8 mouse cellular contexts compared by ENCODE assay signal in the genomic region with DNA sequence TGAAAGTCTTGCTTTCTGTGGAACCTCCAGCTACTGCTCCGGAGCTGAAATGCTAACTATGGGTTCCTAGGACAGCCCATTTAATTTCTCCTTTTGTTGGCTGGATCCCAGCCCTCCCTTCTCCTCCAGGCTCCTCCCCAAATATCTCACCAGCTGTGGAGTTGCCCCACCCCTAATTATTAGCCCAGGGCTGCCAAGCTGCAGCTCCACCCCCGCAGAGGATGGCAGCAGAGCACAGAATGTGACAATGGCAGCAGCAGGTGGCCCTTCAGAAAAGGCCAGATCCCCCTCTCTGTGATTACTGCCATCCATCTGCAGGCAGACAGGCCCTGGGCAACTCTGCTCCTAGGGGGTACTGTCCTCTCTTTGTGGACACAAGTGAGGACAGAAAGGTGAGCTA.
DNase-seq lines count a peak whose midpoint lies in the region; ATAC-seq and TF ChIP-seq lines count a peak whose summit lies in the region.

No protein-coding gene starts in this region.

- no peaks in the 10 kb centered on the region for H3K36me3 ChIP-seq in forebrain, embryonic 15.5 days
- no peaks in the 10 kb centered on the region for H3K36me3 ChIP-seq in liver, embryonic 14.5 days (replicated peaks; ENCODE audit: control insufficient read depth, insufficient read depth, low read depth)
- no peaks in the 10 kb centered on the region for H3K36me3 ChIP-seq in stomach, postnatal 0 days (ENCODE audit: control insufficient read depth, insufficient read depth, low read length)

- peaks cover 54% of the 10 kb centered on the region for H3K4me1 ChIP-seq in forebrain, embryonic 15.5 days
- H3K4me1 ChIP-seq in liver, embryonic 14.5 days (replicated peaks; ENCODE audit: control insufficient read depth in 2 of 2, insufficient read depth in 2 of 2, low read length in 1 of 2): peaks cover 4 to 17% of the 10 kb centered on the region in 2 experiments
- no peaks in the 10 kb centered on the region for H3K4me1 ChIP-seq in stomach, postnatal 0 days (replicated peaks; ENCODE audit: control insufficient read depth, insufficient read depth)

- intact Hi-C loops in left cerebral cortex, postnatal 4 days (cut with DNase I): no loop called here

- H3K4me3 ChIP-seq in forebrain, embryonic 15.5 days: no peak overlapping the region
- H3K4me3 ChIP-seq in liver, embryonic 14.5 days (ENCODE audit: insufficient read depth in 1 of 2, low read depth in 2 of 2, low read length in 2 of 2): no peak overlapping the region
- no peak overlapping the region for H3K4me3 ChIP-seq in stomach, postnatal 0 days (ENCODE audit: low read depth, low read length)

- DNase-seq in adrenal gland, adult (ENCODE audit: inconsistent age in 2 of 2, low spot score in 1 of 2): peak; percentile 56 to 74
- no peak for DNase-seq in adrenal gland, postnatal 4 days (ENCODE audit: low spot score in 2 of 2)
- DNase-seq in left cerebral cortex, postnatal 4 days: peak; percentile 73
- no peak for DNase-seq in left cerebral cortex, adult 18-20 months (ENCODE audit: low spot score in 2 of 2)
- DNase-seq in liver, embryonic 14.5 days (ENCODE audit: low read depth in 3 of 3, low spot score in 3 of 3): peak in 1 of 3 experiments; percentile 37
- DNase-seq in stomach, postnatal 0 days (ENCODE audit: low spot score): peak; percentile 30
- DNase-seq in urinary bladder, postnatal 10 days (ENCODE audit: low spot score): no peak

- ATAC-seq in forebrain, embryonic 15.5 days (replicated peaks): peak; percentile 73
- ATAC-seq in liver, embryonic 14.5 days (ENCODE audit: insufficient read depth): peak; percentile 67; the same call in 1 of the 2 replicates
- ATAC-seq in stomach, postnatal 0 days (ENCODE audit: low FRiP score, low TSS enrichment): peak; percentile 59

- no peak overlapping the region for H3K4me2 ChIP-seq in forebrain, embryonic 15.5 days (replicated peaks)
- H3K4me2 ChIP-seq in liver, embryonic 14.5 days (ENCODE audit: low read depth): no peak overlapping the region
- H3K4me2 ChIP-seq in stomach, postnatal 0 days (replicated peaks; ENCODE audit: low read depth): no peak overlapping the region

- 2% methylated on average over 2 of the region's 2 CpGs for WGBS in forebrain, embryonic 15.5 days
- 27% methylated on average over 2 of the region's 2 CpGs for WGBS in liver, embryonic 14.5 days (ENCODE audit: insufficient replicate concordance)
- WGBS in stomach, postnatal 0 days: 30% methylated on average over 2 of the region's 2 CpGs

- no peaks in the 10 kb centered on the region for H3K9me3 ChIP-seq in forebrain, embryonic 15.5 days
- H3K9me3 ChIP-seq in liver, embryonic 14.5 days (ENCODE audit: control insufficient read depth, low read length): no peaks in the 10 kb centered on the region
- H3K9me3 ChIP-seq in stomach, postnatal 0 days (ENCODE audit: control insufficient read depth, low read length): no peaks in the 10 kb centered on the region

- H3K9ac ChIP-seq in forebrain, embryonic 15.5 days (replicated peaks): no peak overlapping the region
- H3K9ac ChIP-seq in liver, embryonic 14.5 days (replicated peaks): no peak overlapping the region
- H3K9ac ChIP-seq in stomach, postnatal 0 days (ENCODE audit: low read length): no peak overlapping the region

- TF ChIP-seq EP300 in liver, embryonic 14.5 days (IDR thresholded peaks at IDR 0.05; ENCODE audit: low read depth): no peak
- TF ChIP-seq EP300 in stomach, postnatal 0 days (optimal IDR thresholded peaks at IDR 0.05): no peak

- peak overlapping the region; percentile 55 for H3K27ac ChIP-seq in forebrain, embryonic 15.5 days (replicated peaks)
- H3K27ac ChIP-seq in liver, embryonic 14.5 days: no peak overlapping the region
- no peak overlapping the region for H3K27ac ChIP-seq in stomach, postnatal 0 days (replicated peaks)

- H3K27me3 ChIP-seq in forebrain, embryonic 15.5 days: no peaks in the 10 kb centered on the region
- H3K27me3 ChIP-seq in liver, embryonic 14.5 days (ENCODE audit: control insufficient read depth, insufficient read depth, low read length): no peaks in the 10 kb centered on the region
- H3K27me3 ChIP-seq in stomach, postnatal 0 days (ENCODE audit: control insufficient read depth, insufficient read depth, low read length): no peaks in the 10 kb centered on the region

- peak; percentile 17; the same call in 1 of the 2 replicates for TF ChIP-seq CTCF in liver, embryonic 14.5 days (IDR thresholded peaks at IDR 0.05; ENCODE audit: low read depth)
- TF ChIP-seq CTCF in stomach, postnatal 0 days (IDR thresholded peaks at IDR 0.05; ENCODE audit: low read depth): no peak

Comparison
In these comparisons a context has a peak if more than half of its experiments do, and no peak if none do; other contexts are left out.
1. DNase-seq: peak in adrenal gland, adult (2 of 2), left cerebral cortex, postnatal 4 days (single experiment) and stomach, postnatal 0 days (single experiment); none in adrenal gland, postnatal 4 days (0 of 2), left cerebral cortex, adult 18-20 months (0 of 2) and urinary bladder, postnatal 10 days (single experiment).
2. Peak in every context shown above with its lines, with median percentiles within 50 percentile points of each other: ATAC-seq.